Mouse (Mus musculus): ENCODE results near the gene Mup3.
"Not testable (repeated sequence)": the region's sequence is repeated elsewhere in the genome, so short reads cannot be mapped to it uniquely, and the experiment has no call there.

DNA sequence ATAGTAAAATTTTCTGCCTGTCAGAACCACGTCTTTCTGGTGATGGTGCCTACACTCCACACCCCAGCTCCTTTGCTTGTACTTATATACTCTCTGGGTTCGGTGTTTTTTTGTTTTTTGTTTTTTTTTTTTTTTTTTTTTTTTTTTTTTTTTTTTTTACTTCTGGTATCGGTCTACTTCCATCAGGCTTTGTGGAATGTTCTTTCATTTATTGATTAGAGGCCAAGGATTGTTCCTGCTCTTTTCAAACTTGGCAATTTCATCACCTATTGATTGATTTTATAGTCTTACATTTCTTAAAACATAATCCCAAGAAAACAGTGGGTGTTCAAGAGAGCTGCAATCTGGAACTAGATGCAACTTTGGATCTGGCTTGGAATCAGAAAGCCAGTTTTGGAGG lies 33.1 kb downstream of the Mup3 start, which contains the start of gene Mup20:
- TF ChIP-seq CTCF, EP300 (IDR thresholded peaks at IDR 0.05): not testable (repeated sequence)

All from lung, postnatal 0 days (tissue).